Mouse (Mus musculus) bone marrow macrophage, adult 2 months (primary cell): Measurements from ENCODE around the gene Prdx1. TPM values are rescaled to one million over a fixed set of nuclear protein-coding genes. Genes with fewer than 3 reads are reported as not detected.
A peak's percentile ranks its signal among the peaks of the same experiment; 100 is the strongest.
"Not testable (repeated sequence)": the region's sequence is repeated elsewhere in the genome, so short reads cannot be mapped to it uniquely, and the experiment has no call there.

Source experiments
- H3K27ac ChIP-seq: 2 replicates; pipeline ENCODE4 v1.5.1; 2012; ENCODE audit warnings: low read depth, low read length; ENCODE audit not compliant: insufficient read depth
- H3K4me1 ChIP-seq: 2 replicates; pipeline ENCODE4 v1.6.1; 2012; ENCODE audit warnings: low read length; ENCODE audit not compliant: control insufficient read depth, insufficient read depth
- H3K4me3 ChIP-seq: 2 replicates; pipeline ENCODE4 v1.5.1; 2012; ENCODE audit warnings: mild to moderate bottlenecking, low read length, moderate library complexity; ENCODE audit not compliant: insufficient read depth
- CTCF ChIP-seq: IDR thresholded peaks from 2 replicates; pipeline ENCODE4 v1.5.1; 2012; ENCODE audit warnings: low read depth, mild to moderate bottlenecking, low read length, moderate library complexity
- POLR2A ChIP-seq: IDR thresholded peaks from 2 replicates; pipeline ENCODE4 v1.6.1; 2012; ENCODE audit warnings: mild to moderate bottlenecking, low read depth, low read length, borderline replicate concordance
- polyA plus RNA-seq: library from polyadenylated mRNA; stranded (reverse); fragments of >200 nt; gene quantifications from 2 replicates; pipeline ENCODE4 v1.2.4, GENCODE M21; 2012; ENCODE audit not compliant: missing spikeins, insufficient read depth, insufficient read length

The Prdx1 gene
- polyA plus RNA-seq, 1 experiment: 2,298 TPM

- Histone ChIP-seq H3K4me3 (no peak overlapping the region), H3K4me1 (peaks cover 43% of the 10 kb centered on the region), H3K27ac (no peak overlapping the region)
- TF ChIP-seq POLR2A (no peak), CTCF (no peak)
Observed at GRCm38 (mm10) chr4:116676027-116676426, 9.3 kb upstream of the Prdx1 start.

- Histone ChIP-seq H3K4me1 (peaks cover 41% of the 10 kb centered on the region), H3K4me3 (no peak overlapping the region), H3K27ac (no peak overlapping the region)
- no peak for TF ChIP-seq CTCF
- no peak for TF ChIP-seq POLR2A
Observed at GRCm38 (mm10) chr4:116677808-116678207, 7.5 kb upstream of the Prdx1 start.

- TF ChIP-seq CTCF (no peak), POLR2A (no peak)
- Histone ChIP-seq H3K27ac (no peak overlapping the region), H3K4me1 (peaks cover 44% of the 10 kb centered on the region), H3K4me3 (no peak overlapping the region)
Observed at GRCm38 (mm10) chr4:116679141-116679540, 6.2 kb upstream of the Prdx1 start.

DNA sequence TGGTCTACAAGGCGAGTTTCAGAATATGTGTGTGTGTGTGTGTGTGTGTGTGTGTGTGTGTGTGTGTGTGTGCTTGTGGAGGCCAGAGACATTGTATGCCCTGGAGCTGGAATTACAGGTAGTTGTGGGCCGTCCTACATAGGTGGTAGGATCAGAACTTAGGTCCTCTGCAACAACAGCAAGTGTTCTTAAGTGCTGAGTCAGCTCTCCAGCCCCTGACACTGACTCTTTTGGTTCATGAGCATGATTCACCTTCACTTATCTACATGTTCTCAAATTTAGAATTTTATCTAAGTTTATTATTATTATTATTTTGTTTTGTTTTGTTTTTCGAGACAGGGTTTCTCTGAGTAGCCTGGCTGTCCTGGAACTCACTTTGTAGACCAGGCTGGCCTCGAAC lies 4.8 kb upstream of the Prdx1 start:
- not testable (repeated sequence) for H3K4me3 ChIP-seq, H3K27ac ChIP-seq
- H3K4me1 ChIP-seq: peaks cover 54% of the 10 kb centered on the region

DNA sequence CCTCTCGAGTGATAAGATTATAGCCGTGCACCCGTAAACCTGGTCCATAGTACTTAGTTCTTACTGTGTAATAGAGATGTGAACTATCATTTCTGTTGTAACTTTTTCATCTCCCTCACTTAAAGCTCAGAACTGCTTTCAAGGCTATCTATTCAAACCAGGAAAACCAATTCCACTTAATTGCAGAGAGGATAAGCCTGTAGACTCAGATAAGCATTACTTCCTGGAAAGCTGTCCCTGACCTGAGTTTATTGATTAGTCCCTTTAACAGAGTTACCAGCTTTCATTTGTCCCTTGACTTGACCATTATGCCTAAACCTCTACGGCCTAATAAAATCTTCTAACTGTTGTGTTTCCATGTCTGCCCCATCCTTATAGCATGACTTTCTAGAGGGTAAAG lies 1.4 kb upstream of the Prdx1 start:
- no peak overlapping the region for H3K4me3 ChIP-seq

DNA sequence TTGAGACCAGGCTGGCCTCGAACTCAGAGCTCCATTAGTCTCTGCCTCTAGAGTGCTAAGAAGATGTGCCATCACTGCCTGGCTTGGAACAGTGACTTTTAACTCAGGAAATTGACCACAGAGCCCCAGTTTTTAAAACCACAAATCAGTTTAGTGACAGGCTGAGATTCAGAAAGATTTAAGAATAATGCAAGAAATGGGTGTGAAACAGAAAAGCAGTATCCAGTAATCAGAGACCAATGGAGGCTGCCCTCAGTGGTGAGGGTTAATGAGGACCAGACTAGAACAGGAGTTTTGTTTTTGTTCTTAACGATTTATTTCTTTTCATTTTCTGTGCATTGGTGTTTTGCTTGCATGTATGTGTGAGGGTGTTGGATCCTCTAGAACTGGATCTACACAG lies 679 bp upstream of the Prdx1 start:
- Histone ChIP-seq H3K27ac (peak overlapping the region; percentile 82), H3K4me3 (peak overlapping the region; percentile 78; the same call in 1 of the 2 replicates), H3K4me1 (peaks cover 34% of the 10 kb centered on the region)
- TF ChIP-seq CTCF (no peak), POLR2A (no peak)

More for the DNA sequence above, 1.4 kb upstream of the Prdx1 start:
- TF ChIP-seq CTCF (no peak), POLR2A (no peak)
- peak overlapping the region; percentile 82 for H3K27ac ChIP-seq
- H3K4me1 ChIP-seq: peaks cover 37% of the 10 kb centered on the region

DNA sequence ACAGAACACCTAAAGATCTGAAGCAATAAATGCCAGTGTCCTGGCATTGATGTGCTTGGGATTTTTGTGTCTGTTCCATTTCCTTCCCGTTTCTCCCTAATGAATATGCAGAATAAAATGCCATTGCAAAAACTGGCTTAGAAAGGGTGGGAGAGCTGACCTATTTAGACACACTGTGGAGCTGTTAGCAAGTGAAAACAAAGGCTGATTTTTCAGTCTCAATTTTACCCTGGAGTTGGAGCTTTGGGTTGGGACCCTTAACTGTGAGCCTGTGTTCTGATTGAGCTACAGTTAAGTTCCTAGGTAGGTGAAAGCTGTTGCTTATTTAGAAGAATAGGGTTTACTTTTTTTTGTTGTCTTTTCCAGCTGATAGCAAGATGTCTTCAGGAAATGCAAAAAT lies 1.7 kb downstream of the Prdx1 start:
- Histone ChIP-seq H3K27ac (peak overlapping the region; percentile 82), H3K4me1 (peaks cover 37% of the 10 kb centered on the region), H3K4me3 (peak overlapping the region; percentile 78)
- TF ChIP-seq POLR2A (no peak), CTCF (no peak)

GRCm38 (mm10) chr4:116689309-116689876 lies 4.0 kb downstream of the Prdx1 start:
- TF ChIP-seq POLR2A (no peak), CTCF (no peak)
- no peak overlapping the region for H3K27ac ChIP-seq
- H3K4me3 ChIP-seq: peak overlapping the region; percentile 35

DNA sequence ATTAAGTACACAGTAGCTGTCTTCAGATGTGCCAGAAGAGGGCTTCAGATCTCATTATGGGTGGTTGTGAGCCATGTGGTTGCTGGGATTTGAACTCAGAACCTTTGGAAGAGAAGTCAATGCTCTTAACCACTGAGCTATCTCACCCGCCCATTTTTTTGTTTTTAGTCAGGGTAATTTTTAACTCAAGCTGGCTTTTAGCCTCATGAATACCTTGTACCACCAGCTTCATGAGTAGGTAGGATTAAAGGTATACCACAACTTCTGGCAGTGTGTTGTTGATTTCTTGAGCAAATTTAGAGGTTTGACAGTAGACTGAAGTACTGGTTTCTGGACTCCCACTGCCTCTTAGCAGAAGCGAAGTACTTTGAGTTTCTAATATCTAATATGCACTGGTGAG lies 6.8 kb downstream of the Prdx1 start:
- Histone ChIP-seq H3K27ac (no peak overlapping the region), H3K4me1 (peaks cover 13% of the 10 kb centered on the region), H3K4me3 (no peak overlapping the region)
- no peak for TF ChIP-seq POLR2A
- no peak for TF ChIP-seq CTCF

More at GRCm38 (mm10) chr4:116689309-116689876, 4.0 kb downstream of the Prdx1 start:
- H3K4me1 ChIP-seq: peaks cover 20% of the 10 kb centered on the region

DNA sequence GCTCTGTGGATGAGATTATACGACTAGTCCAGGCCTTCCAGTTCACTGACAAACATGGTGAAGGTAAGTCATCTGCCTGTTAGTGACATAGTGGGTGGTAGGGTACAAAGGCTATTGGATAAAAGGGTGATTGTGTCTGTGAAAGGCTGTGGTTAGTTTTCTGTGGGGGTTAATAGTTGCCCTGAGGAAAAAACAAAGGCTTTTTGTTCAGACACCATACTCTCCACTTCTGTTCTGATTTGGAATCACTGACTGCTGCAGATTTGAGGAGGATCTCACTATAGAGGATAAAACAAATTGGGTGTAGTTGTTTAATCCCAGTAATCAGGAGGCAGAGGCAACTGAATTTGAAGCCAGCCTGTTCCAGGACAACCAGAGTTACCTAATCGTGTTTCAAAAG lies 8.4 kb downstream of the Prdx1 start:
- H3K4me3 ChIP-seq: no peak overlapping the region
- no peak overlapping the region for H3K27ac ChIP-seq
- TF ChIP-seq POLR2A (no peak), CTCF (no peak)
- H3K4me1 ChIP-seq: peaks cover 9% of the 10 kb centered on the region
